Mouse (Mus musculus) heart, postnatal 0 days (tissue): ENCODE measurements around the gene Hdac8.

Experiments
- CTCF ChIP-seq: IDR thresholded peaks from 2 replicates; pipeline ENCODE4 v1.5.1; 2016; ENCODE audit warnings: antibody characterized with exemption, control low read depth, low read depth
- EP300 ChIP-seq: IDR thresholded peaks from 2 replicates; pipeline ENCODE4 v1.6.1; 2016; ENCODE audit warnings: antibody characterized with exemption, low read depth

DNA sequence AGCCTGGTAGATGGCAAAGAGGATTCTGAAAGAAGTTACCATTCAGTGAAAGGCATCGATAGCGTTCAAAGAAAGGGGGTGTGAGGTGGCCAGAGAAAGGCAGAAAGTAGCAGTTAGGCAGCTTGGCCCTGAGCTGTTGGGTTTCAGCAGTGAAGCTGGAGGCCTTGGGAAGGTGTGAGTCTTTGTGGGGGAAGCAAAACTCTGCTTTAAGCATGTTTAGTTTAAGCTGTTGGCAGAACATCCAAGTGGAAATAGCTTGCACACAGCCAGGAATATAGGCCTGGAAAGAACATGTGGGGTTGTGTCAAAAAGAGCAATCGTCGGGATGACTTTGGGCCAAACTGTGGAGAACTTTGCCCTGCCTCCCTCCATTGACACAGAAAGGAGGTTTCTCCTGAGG is 245.4 kb downstream of the Hdac8 start:
- no peak for TF ChIP-seq CTCF
- no peak for TF ChIP-seq EP300
